8 mouse cellular contexts compared by ENCODE assay signal in genomic region chr7:28376011-28376771, GRCm38 (mm10). TPM values are rescaled to one million over a fixed set of nuclear protein-coding genes. Genes with fewer than 3 reads are reported as not detected.
DNase-seq lines count a peak whose midpoint lies in the region; TF ChIP-seq lines count a peak whose summit lies in the region.

No protein-coding gene starts in this region.

- H3K27me3 ChIP-seq in ES-Bruce4 (ENCODE audit: control insufficient read depth, insufficient read depth, low read length, poor library complexity, severe bottlenecking), result no peaks in the 10 kb centered on the region

- no peak for TF ChIP-seq CTCF in ES-Bruce4 (IDR thresholded peaks at IDR 0.05; ENCODE audit: low read depth, low read length)

- DNase-seq in heart, adult 8-10 months (ENCODE audit: low spot score), result peak; percentile 92
- peak; percentile 95 for DNase-seq in kidney, adult 9 months
- DNase-seq in lung, postnatal 14 days, result peak; percentile 90
- DNase-seq in spleen, adult 18-20 months, result peak; percentile 71 to 75
- DNase-seq in layer of hippocampus, postnatal 14 days (ENCODE audit: low spot score in 2 of 2), result no peak
- DNase-seq in left cerebral cortex, postnatal 14 days (ENCODE audit: low spot score in 2 of 2), result no peak

- peak overlapping the region; percentile 95 for H3K9ac ChIP-seq in ES-Bruce4 (ENCODE audit: low read depth, poor library complexity, severe bottlenecking)

- H3K36me3 ChIP-seq in ES-Bruce4 (ENCODE audit: control insufficient read depth, insufficient read depth, low read length, poor library complexity, severe bottlenecking), result peaks cover 4% of the 10 kb centered on the region

- TF ChIP-seq POLR2A in ES-Bruce4 (IDR thresholded peaks at IDR 0.05; ENCODE audit: insufficient read depth, low read length), result peak; percentile 92

- H3K9me3 ChIP-seq in ES-Bruce4 (replicated peaks; ENCODE audit: control insufficient read depth, insufficient read depth, low read length, poor library complexity, severe bottlenecking), result no peaks in the 10 kb centered on the region

- peak; percentile 90 for TF ChIP-seq EP300 in ES-Bruce4 (IDR thresholded peaks at IDR 0.05; ENCODE audit: insufficient read depth, low read depth, low read length)

- H3K4me1 ChIP-seq in ES-Bruce4 (ENCODE audit: control insufficient read depth, insufficient read depth, low read length), result peaks cover 2% of the 10 kb centered on the region
- peaks cover 4% of the 10 kb centered on the region; the same call in 1 of the 2 replicates for H3K4me1 ChIP-seq in brown adipose tissue, adult 24 weeks (ENCODE audit: control insufficient read depth, insufficient read depth, insufficient read length, low read length)

- peak overlapping the region; percentile 97 for H3K27ac ChIP-seq in ES-Bruce4 (ENCODE audit: insufficient read depth, low read length)
- H3K27ac ChIP-seq in brown adipose tissue, adult 24 weeks (replicated peaks; ENCODE audit: low read depth, low read length), result peak overlapping the region; percentile 100

- peak overlapping the region; percentile 62 for H3K4me3 ChIP-seq in ES-Bruce4 (ENCODE audit: low read depth, low read length)
- peak overlapping the region; percentile 63 for H3K4me3 ChIP-seq in brown adipose tissue, adult 24 weeks (ENCODE audit: insufficient read depth, low read depth, low read length)

- intact Hi-C loops in left cerebral cortex, postnatal 14 days (cut with DNase I), result no loop called here

RNA-seq across cellular contexts. Expression of gene Plekhg2, which starts 3.8 kb away (rescaled TPM):
- polyA plus RNA-seq in ES-Bruce4 (2011; ENCODE audit: insufficient read depth, insufficient read length, low read depth, missing spikeins), result 85.5 and 90.1 TPM in 2 replicates
- polyA plus RNA-seq in brown adipose tissue, adult 24 weeks (2012; ENCODE audit: insufficient read depth, insufficient read length, missing spikeins), result 3.1 and 3.5 TPM in 2 replicates
- total RNA-seq in heart, adult 8-10 months (2022), result 10 to 100 TPM in 3 of 4 experiments, 1 to 10 TPM in 1; 8.9 to 13.2 (median 11.2) TPM
- 10 to 100 TPM; 11.6 to 12.3 TPM for total RNA-seq in layer of hippocampus, postnatal 14 days (2021)
- total RNA-seq in left cerebral cortex, postnatal 14 days (2021), result 10 to 100 TPM; 10.1 to 10.3 TPM

RNA-seq across cellular contexts. Expression of gene Zfp36, which starts 3.9 kb away (rescaled TPM):
- 25.7 and 26.0 TPM in 2 replicates for polyA plus RNA-seq in ES-Bruce4 (2011; ENCODE audit: insufficient read depth, insufficient read length, low read depth, missing spikeins)
- 25.1 and 70.2 TPM in 2 replicates for polyA plus RNA-seq in brown adipose tissue, adult 24 weeks (2012; ENCODE audit: insufficient read depth, insufficient read length, missing spikeins)
- 10 to 100 TPM; 12.2 to 40.6 (median 16.5) TPM for total RNA-seq in heart, adult 8-10 months (2022)
- total RNA-seq in layer of hippocampus, postnatal 14 days (2021), result 1 to 10 TPM; 3.6 to 3.9 TPM
- 1 to 10 TPM; 1.5 to 3.3 TPM for total RNA-seq in left cerebral cortex, postnatal 14 days (2021)

RNA-seq across cellular contexts. Expression of gene Med29, which starts 16.3 kb away (rescaled TPM):
- 16.6 and 18.1 TPM in 2 replicates for polyA plus RNA-seq in ES-Bruce4 (2011; ENCODE audit: insufficient read depth, insufficient read length, low read depth, missing spikeins)
- polyA plus RNA-seq in brown adipose tissue, adult 24 weeks (2012; ENCODE audit: insufficient read depth, insufficient read length, missing spikeins), result 18.4 and 20.2 TPM in 2 replicates
- 10 to 100 TPM; 19.5 to 24.0 (median 22.2) TPM for total RNA-seq in heart, adult 8-10 months (2022)
- 10 to 100 TPM; 19.3 to 20.1 TPM for total RNA-seq in layer of hippocampus, postnatal 14 days (2021)
- 10 to 100 TPM; 18.0 to 19.8 TPM for total RNA-seq in left cerebral cortex, postnatal 14 days (2021)

RNA-seq across cellular contexts. Expression of gene Paf1, which starts 16.6 kb away (rescaled TPM):
- 88.7 and 96.2 TPM in 2 replicates for polyA plus RNA-seq in ES-Bruce4 (2011; ENCODE audit: insufficient read depth, insufficient read length, low read depth, missing spikeins)
- 50.4 and 62.6 TPM in 2 replicates for polyA plus RNA-seq in brown adipose tissue, adult 24 weeks (2012; ENCODE audit: insufficient read depth, insufficient read length, missing spikeins)
- 10 to 100 TPM; 35.7 to 44.4 (median 39.1) TPM for total RNA-seq in heart, adult 8-10 months (2022)
- total RNA-seq in layer of hippocampus, postnatal 14 days (2021), result 10 to 100 TPM; 73.5 to 74.2 TPM
- 10 to 100 TPM; 59.9 to 60.0 TPM for total RNA-seq in left cerebral cortex, postnatal 14 days (2021)

RNA-seq across cellular contexts. Expression of gene Rps16, which starts 25.7 kb away (rescaled TPM):
- polyA plus RNA-seq in ES-Bruce4 (2011; ENCODE audit: insufficient read depth, insufficient read length, low read depth, missing spikeins), result 1,972 and 2,086 TPM in 2 replicates
- polyA plus RNA-seq in brown adipose tissue, adult 24 weeks (2012; ENCODE audit: insufficient read depth, insufficient read length, missing spikeins), result 404 and 482 TPM in 2 replicates
- 100 to 1,000 TPM; 472 to 574 (median 541) TPM for total RNA-seq in heart, adult 8-10 months (2022)
- 100 to 1,000 TPM; 464 to 499 TPM for total RNA-seq in layer of hippocampus, postnatal 14 days (2021)
- 100 to 1,000 TPM; 481 to 507 TPM for total RNA-seq in left cerebral cortex, postnatal 14 days (2021)

Comparison
In these comparisons a context has a peak if more than half of its experiments do, and no peak if none do; other contexts are left out.
1. DNase-seq: peak in heart, adult 8-10 months (single experiment), kidney, adult 9 months (single experiment), lung, postnatal 14 days (single experiment) and spleen, adult 18-20 months (2 of 2); none in layer of hippocampus, postnatal 14 days (0 of 2) and left cerebral cortex, postnatal 14 days (0 of 2).